Mouse (Mus musculus) adrenal gland, adult 18-20 months (tissue): ENCODE data around the gene Sema4b. TPM values are rescaled to one million over a fixed set of nuclear protein-coding genes. Genes with fewer than 3 reads are reported as not detected.

Experiments used
- DNase-seq, 2 experiments: peaks; one replicate each; pipeline ENCODE4 v3.0.0; 2021 to 2022; ENCODE audit warnings: low spot score in 2 of 2
- long read RNA-seq, 2 experiments: library from polyadenylated mRNA; stranded (forward); transcript quantifications; one replicate each; pipeline ENCODE4 v2.0.0; 2021
- total RNA-seq, 2 experiments: library from RNA; stranded (reverse); gene quantifications; 1 replicate in 1 of 2; 2 replicates in 1 of 2; pipeline ENCODE4 v1.2.3; 2021

Sema4b gene
- 10 to 100 TPM; 62.7 to 75.9 TPM for total RNA-seq
- long read RNA-seq, experiment 1, transcript Sema4b-201 (15 exons, 3,949 nt) = minor isoform, 6 of 21 reads
- long read RNA-seq, experiment 1, transcript Sema4b-204 (14 exons, 3,760 nt) = major isoform, 7 of 21 reads
- long read RNA-seq, experiment 1, partial matches to known transcripts = 3 of 21 reads
- long read RNA-seq, experiment 1, other reads (novel, unspliced or antisense) = 4 of 21 reads
- long read RNA-seq, experiment 2, transcript Sema4b-204 (14 exons, 3,760 nt) = minor isoform, 7 of 47 reads
- long read RNA-seq, experiment 2, transcript Sema4b-201 (15 exons, 3,949 nt) = major isoform, 11 of 47 reads
- long read RNA-seq, experiment 2, partial matches to known transcripts = 25 of 47 reads
- long read RNA-seq, experiment 2, other reads (novel, unspliced or antisense) = 4 of 47 reads

DNA sequence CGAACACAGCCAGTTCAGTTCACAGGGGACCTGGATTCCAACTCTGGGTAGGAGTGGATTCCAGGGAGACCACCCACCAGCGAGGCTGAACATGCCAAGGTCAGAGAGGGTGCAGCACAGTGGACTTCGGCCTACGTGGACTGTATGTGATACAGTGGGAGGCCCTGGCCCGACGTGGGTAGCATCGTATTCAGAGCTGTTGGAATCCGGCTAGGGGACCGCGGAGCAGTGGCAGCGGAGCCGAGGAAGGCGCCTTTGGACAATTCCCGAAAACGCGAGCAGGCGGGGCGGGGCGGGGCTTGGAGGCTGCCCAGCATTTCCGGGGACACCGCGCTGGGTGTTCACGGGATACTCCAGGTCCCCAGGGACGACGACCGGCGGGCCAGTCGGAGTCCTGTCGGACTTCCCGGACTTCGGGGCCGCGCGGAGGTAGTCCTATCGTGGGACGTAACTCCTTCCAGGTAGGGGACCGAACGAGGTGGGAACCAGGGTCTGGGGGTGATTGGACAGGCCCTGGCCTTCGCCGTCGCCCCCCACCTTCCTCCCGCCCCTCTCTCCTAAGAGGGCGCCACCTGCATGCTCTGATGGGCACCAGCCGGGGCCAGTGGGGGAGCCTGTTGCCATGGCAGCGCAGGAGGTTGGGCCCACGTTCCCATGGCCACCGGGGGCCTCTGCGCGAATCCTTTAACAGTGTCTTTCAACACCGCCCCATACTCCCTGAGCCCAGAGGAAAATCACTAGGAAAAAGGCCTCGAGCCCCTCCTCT, at the start of gene Sema4b:
TSS of gene Sema4b (plus strand) at position 311 of the 766 bp plus-strand sequence.
- DNase-seq = peak; percentile 91 to 94

DNA sequence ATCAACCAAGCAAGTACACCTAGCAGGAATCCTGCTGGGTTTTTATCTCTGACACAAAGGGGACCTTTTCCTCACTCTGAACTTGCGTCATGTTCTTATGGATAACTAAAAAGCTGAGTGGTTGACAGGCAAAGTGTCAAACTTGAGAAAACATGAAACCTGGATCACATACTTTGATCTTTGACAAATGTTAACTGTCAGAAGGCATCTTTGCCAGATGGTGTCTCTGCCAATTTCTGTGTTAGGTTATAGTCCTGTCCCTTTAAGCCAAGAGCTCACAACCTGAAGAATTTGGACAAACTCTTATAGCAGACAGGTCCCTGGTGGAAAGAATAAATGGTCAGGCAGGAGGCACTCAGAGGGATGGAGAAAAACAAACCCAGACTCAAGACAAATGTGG, 48.3 kb upstream of the Sema4b start:
- DNase-seq = no peak

DNA sequence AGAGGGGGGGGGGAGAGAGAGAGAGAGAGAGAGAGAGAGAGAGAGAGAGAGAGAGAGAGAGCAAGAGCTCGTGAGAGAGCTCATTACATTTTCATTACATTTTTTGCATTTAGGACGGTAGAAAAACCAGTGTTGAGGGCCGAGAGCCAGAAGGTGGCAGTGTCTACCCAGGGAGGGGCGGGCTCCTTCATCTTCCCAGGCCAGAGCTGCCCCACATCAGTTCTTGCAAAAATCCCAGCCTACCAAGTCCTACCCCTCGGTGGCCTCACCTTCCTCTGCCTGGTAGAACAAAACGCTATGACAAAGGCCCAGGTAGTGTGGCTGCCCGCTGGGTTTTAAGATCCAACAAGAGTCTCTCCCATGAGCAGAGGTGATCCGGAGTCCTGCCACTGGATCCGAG, 45.8 kb upstream of the Sema4b start:
- peak; percentile 68 to 77 for DNase-seq

DNA sequence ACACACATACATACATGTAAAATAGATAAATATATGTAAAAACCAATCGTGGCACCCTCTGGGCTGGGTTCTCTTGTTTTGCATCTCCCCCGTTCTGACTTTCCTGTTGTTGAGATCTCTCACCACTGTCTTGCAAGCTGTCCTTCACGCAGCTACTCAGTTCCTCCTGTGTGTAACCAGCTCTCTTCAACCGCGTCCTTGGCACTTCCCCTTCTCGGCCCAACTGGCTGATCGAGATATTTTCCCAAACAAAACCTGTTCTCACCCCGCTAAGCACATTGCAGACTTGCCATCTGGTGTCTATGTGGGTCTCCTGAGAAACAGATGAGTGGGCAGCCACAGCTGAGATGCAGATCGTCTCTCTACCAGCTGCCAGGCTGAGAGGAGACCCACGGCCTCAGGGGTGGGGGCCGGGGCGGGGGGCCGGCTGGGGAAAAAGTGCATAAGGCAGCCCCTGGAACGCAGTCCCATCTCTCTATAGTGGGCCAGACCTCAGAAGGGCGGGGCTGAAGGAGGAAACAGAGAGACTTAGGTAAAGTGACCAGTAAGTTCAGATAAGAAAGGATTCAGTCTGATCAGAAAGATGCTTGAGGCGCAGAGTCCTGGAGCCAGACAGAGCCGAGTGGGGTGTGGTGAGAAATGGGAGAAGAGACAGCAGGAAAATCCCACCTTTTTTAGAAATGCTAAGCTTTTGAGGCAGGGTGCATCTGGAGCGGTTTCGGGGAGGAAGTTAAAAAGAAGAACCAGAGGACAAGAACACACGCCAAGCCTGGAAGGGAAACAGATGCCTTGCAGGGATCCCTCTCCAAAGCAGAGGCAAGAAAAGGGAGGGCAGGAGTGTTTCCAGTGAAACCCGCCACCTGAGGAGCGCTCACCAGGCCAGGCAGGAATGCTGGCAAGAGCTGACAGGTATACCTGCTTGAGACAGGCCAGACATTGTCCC, 43.0 kb upstream of the Sema4b start:
- DNase-seq = no peak

DNA sequence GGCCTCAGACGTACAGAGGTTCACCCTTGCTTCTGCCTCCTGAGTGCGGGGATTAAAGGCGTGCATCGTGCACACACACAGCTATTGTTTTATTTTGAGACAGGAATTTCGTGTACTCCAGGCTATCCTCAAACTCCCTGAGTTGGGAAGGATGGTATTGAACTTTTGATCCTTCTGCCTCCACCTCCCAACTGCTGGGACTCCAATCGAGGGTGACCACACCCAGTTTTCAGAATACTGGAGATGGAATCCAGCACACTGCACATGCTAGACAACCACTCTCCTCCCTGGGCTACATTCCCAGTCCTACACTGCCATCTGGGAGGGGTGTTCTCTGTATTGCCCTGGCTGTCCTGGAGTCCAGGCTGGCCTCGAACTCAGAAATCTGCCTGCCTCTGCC, 41.9 kb upstream of the Sema4b start:
- DNase-seq = no peak

DNA sequence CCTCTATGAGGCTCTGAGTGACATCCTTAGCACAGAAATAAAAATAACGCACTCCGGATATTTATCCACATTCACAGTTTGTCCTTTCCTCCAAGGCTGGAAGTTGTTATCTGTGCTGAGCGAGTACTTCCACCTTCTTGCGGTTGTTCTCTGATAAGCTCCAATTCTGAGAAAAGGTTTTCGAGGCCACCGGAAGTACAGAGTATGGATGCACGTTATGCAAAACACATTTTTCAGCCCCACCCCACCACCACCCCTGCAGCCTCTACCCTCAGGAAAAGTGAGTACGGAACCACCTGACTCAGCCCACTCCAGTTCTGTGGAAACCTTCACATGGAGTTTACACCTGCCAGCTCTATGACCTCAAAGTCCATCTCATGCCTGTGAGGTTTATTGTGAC, 40.6 kb upstream of the Sema4b start:
- no peak for DNase-seq

DNA sequence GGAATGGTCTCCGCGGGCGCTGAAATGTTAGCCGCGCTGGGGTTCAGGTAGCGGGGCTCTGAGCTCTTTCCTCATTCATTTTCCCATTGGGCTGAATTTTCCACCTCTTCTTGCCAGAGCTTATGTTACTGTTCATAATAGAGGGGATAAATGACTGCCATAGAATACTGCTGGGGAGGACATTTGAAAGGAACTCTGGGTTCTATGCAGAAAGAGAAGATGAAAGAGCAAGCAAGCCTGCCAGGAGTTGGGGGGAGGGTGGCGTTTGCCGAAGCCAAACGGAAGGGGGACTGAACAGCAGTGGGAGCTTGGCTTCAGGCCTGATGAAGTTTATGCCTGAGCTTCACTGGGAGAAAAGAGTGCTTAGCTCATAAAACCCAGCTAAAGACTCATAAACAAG, 37.3 kb upstream of the Sema4b start:
- no peak for DNase-seq

DNA sequence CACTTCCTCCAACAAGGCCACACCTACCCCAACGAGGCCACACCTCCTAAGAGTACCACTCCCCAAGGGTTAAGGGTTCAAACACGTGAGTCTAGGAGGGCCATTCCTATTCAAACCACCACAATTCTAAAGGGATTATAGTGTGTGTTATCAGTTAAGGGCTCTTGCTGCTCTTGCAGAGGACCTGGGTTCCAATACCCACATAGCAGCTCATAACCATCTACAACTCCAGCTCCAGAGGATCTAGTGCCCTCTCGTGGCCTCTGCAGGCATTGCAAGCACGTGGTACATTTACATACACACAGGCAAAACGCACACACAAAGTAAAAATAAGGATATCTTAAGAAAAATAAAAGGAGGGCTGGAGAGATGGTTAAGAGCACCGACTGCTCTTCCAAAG, 34.5 kb upstream of the Sema4b start:
- no peak for DNase-seq

DNA sequence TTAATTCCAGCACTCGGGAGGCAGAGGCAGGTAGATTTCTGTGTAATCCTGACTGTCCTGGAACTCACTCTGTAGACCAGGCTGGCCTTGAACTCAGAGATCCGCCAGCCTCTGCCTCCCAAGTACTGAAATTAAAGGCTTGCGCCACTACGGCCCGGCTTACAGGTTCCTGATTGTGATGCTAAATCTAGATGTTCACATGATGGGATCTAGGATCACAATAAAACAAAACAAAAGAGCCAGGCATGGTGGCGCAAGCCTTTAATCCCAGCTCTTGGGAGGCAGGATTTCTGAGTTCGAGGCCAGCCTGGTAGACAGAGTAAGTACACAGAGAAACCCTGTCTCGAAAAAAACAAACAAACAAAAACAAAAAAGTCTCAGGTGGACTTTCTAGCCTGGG, 33.9 kb upstream of the Sema4b start:
- no peak for DNase-seq

DNA sequence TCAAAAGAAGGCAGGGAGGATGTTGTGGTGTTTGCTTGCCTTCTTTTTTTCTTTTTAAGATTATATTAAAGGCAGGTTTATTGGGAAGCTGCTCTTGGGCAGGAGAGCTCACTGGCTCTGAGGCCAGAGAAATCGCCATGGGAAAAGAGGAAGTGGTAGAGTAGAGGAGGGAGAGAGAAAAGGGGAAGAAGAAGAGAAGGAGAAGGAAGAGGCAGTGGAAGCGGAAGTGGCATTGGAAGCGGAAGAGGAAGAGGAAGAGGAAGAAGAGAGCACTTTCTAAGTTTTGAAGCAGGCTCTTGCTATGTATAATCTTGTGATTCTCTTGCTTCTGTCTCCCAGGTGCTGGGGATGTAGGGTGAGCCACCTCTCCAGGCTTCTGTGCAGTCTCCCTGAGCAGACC, 32.0 kb upstream of the Sema4b start:
- no peak for DNase-seq

DNA sequence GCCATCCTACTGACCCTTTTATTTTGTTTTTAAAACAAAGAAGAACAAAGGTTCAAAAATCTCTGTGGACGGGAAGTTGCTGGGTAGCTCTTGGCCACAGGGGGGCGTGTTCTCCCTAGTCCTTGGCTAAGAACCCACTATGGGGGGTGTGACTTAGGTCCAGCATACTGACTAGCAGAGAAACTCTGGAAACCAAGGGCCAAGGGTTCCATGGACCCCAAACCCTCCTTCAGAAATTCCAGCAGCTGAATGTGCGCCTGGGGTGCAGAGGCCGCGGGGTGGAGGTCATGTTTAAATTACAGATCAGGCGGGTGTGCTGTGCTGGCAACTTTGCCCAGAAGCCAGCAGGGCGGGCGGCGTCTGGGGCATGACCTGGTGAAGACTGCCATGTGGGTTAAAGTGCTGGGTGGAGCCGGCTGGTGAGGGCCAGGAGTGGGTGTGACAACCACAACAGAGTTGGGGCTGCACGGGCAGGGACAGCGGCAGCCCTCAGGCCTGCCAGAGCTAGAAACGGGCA, 29.9 kb upstream of the Sema4b start:
- peak; percentile 64 to 70 for DNase-seq

DNA sequence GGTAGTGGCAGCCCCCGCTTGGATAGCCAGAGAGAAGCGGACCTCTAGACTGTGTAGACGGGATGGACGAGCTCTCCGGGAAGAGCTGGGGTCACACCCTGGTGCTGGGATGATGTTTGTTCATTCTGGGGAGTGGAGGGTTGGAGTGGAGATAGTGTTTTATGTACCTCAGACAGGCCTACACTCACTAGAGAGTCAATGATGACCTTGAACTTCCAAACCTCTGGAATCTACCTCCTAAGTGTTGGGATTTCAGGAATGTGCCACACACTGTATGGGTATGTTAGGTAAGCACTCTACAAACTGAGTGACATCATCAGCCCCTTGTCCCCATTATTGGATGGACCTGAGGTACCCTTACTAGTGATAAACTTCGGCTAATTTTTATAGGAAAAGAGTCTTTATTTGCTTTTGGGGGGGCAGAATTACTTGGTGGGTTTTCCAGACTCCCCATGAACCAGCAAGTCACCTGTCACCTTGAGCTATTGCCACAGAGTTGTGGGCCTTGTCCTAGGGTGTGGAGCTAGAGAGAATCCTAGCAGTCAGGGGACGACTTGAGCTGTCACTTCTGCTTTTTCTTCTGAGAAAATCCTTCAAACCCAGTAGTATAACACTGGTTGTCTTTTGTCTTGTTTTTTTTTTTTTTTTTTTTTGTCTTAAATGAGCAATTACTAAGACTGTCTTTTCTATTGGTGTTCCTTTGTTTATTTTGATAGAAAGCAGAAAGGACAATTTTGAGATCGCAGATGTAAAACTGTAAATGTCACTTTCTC, 28.0 kb upstream of the Sema4b start:
- DNase-seq = no peak

DNA sequence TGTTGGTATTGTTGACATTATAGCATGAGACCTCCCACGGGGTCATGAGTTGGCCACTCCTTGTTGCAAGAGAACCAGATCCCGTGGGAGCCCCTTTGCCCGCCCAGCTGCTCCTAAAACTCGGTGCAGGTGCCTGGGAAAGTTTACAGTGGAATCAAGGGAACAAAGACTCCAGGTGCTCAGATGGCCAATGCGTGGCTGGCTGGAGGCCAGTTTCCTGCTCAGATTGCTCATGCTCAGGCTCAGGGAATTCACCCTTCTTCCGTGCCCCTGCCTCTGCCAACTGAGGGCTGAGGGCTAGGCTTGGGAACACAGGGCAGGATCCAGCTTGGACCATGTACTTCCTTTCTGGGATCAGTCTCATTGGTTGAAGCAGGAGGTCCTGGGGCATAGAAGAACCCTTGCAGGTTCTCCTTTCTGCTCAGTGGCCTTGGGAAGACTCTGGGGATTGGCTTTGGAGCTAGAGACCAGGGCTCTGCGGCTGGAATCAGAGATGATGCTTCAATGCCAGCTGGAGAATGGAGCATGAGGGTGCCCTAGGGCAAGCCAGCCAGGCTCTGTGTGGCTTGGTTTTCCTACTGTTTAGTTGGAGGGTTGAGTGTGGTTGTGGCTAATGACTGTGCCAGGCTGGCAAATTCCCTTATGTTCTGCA, 26.2 kb upstream of the Sema4b start:
- DNase-seq = no peak

DNA sequence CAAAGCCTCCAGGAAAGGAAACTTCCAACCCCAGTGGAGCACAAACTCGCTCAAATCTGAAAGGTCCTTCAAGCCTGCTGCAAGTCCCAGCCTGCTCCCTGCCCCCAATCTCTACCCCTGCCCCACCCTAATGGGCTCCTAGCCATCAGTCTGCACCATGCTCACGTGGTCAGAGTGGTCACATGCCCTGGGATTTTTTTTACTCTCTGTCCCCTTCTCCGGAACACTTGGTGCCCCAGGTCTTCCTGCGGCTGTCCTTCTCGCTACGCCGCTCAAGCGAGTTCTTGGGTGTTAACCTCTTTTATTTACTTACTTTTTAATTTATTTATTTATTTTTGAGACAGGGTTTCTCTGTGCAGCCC, 25.7 kb upstream of the Sema4b start:
- no peak for DNase-seq

DNA sequence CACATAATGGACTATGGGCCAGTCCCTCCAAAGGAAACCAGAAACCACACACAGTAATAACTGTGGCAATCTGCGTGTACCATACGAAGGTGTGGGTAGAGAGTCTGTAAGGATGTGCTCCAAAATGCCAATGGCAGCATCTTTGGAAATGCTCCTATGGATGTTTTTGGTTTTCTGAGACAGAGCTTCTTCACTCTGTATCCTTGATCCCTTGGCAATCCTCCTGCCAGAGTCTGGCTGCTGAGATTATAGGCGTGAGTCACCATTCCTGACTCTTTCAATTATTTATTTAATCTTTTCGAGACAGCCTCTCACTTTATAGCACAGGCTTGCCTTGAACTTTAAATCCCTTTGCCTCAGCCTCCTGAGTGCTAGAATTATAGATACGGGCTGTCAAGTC, 21.2 kb upstream of the Sema4b start:
- DNase-seq = no peak

DNA sequence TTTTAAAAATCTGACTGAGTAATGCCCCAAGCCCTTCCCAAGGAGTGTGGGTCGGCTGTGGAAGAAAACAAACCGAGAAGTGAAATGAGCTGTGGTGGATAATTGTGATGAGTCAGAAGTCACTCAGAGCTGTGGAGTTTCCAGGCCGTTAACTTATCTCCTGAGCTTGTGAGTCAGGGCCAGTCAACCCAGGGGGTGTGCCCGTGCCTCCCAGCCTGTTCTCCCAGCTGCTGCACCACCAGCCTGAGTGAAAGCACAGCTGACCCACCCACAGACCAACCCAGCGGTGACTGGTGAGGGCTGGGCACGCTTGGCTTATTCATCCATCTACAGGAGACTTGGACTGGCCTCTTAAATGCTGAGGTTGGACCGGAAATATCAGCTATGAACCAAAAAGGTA, 19.9 kb upstream of the Sema4b start:
- DNase-seq = peak in 1 of 2 experiments; percentile 60

DNA sequence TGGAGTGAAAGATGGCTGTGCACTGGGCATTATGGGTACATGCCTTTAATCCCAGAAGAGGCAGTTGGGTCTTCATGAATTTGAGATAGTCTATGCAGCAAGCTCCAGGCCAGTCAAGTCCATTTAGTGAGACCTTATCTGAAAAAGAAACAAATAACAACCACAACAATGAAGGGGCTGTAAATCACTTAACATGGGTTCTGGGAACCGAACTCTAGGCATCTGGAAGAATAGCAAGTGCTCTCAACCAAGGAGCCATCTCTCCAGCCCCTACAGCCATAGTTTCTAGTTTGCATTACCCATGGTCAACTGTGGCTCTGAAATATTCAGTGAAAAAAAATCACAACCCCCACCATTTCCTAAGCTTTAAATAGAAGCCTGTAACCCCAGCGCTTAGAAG, 16.8 kb upstream of the Sema4b start:
- DNase-seq = no peak

DNA sequence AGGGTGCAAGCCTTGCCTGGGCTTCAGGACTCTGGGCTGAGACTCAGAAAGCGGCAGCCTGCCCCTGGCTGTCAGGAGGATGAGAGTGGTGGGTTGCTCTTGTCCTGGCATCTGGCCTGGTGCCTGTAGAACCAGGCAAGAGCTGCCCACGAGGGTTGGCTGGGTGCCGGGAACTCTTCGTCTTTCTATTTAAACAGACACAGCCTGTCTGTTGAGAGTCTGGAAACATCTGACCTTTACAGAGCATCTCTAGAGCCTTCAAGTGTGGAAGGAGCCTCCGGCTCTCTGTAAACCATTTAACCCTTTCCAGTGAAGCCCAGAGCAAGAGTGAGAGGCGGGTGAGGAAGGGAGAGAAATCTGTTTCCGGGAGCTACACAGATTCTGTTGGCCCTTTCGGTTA, 15.3 kb upstream of the Sema4b start:
- peak in 1 of 2 experiments; percentile 58 for DNase-seq

DNA sequence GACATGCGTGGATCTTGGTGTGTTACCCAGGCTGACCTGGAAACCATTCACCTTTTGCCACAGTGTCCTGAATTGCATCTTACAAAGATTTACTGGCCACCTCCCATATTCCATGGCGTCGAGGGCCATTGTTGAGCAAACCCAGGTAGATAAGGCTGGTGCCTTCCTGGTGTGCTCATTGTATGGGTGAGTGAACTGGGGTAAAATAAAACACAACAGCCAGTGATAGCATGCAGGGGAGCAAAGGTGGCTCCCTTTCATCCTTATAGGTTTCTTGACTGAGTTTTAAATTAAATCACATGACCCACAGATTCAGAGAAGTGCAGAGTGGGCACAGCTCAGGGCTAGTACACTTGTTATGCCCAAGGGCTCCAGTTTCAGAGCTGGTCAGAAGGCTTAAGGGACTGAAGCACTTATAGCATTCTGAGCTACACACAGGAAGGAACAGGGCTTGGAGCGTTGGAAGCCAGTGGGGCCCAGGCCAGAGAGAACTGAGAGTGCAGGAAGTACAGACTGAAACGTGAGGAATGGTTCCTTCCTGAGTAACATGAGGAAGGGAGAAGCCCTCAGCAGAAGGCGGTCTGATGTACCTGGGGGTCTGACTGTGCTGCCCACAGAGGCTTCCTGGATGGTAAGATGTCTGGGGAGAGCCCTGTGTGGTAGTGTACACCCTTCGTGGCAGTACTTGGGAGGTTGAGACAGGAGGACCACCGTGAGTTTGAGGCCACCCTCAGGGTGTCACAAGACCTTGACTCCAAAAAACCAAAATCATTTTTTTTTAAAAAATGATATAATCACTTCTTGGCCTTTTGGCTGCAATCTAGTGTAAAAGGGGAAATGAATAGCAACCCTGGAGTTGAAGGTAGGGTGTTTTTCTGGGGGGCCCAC, 14.3 kb upstream of the Sema4b start:
- DNase-seq = no peak
